Mouse (Mus musculus): ENCODE results near the gene Bsx. TPM values are rescaled to one million over a fixed set of nuclear protein-coding genes. Genes with fewer than 3 reads are reported as not detected.

The Bsx gene
- polyA plus RNA-seq, 1 experiment from 2014 or later: not detected

DNA sequence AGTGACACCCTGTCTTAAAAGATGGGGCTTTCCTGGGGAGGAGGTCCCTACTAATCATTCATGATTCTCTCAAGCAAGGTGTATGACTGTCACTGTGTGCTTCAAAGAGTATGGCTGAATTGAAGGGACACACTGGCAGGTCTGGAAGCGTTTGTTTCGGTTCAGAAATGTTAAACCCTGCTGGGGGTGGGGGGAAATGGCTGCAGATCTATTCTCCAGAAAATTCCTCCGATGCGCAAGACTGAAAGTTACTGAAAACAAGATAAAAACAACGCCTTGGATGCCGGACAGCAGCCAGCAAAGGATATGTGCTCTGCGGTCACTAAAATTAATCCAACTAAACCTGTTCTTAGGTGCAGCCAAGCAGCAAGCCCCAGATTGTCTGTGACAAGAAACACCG lies 34.5 kb downstream of the Bsx start:
- Histone ChIP-seq H3K27me3 (ENCODE audit: control insufficient read depth, insufficient read depth, low read length) (no peaks in the 10 kb centered on the region), H3K4me1 (ENCODE audit: control insufficient read depth, insufficient read depth, low read length) (no peaks in the 10 kb centered on the region), H3K9me3 (ENCODE audit: control insufficient read depth, low read length) (no peaks in the 10 kb centered on the region), H3K4me3 (ENCODE audit: low read depth, low read length) (no peak overlapping the region), H3K27ac (replicated peaks; ENCODE audit: low read depth, low read length) (no peak overlapping the region), H3K4me2 (ENCODE audit: low read depth, severe bottlenecking) (no peak overlapping the region), H3K9ac (ENCODE audit: low read length) (no peak overlapping the region), H3K36me3 (ENCODE audit: control insufficient read depth, insufficient read depth, low read length) (no peaks in the 10 kb centered on the region)
- WGBS: 85% methylated on average over 8 of the region's 8 CpGs
- DNase-seq (ENCODE audit: low spot score) (no peak), ATAC-seq (ENCODE audit: insufficient number of reproducible peaks, low FRiP score, low TSS enrichment, low read depth) (no peak)

GRCm38 (mm10) chr9:40908915-40909314 lies 35.0 kb downstream of the Bsx start:
- H3K27ac ChIP-seq (replicated peaks; ENCODE audit: low read depth, low read length): no peak overlapping the region
- H3K9me3 ChIP-seq (ENCODE audit: control insufficient read depth, low read length): no peaks in the 10 kb centered on the region
- no peak overlapping the region for H3K4me3 ChIP-seq (ENCODE audit: low read depth, low read length)
- H3K27me3 ChIP-seq (ENCODE audit: control insufficient read depth, insufficient read depth, low read length): no peaks in the 10 kb centered on the region
- H3K36me3 ChIP-seq (ENCODE audit: control insufficient read depth, insufficient read depth, low read length): no peaks in the 10 kb centered on the region
- 80% methylated on average over 7 of the region's 7 CpGs for WGBS
- H3K9ac ChIP-seq (ENCODE audit: low read length): no peak overlapping the region
- no peaks in the 10 kb centered on the region for H3K4me1 ChIP-seq (ENCODE audit: control insufficient read depth, insufficient read depth, low read length)
- no peak for DNase-seq (ENCODE audit: low spot score)
- no peak for ATAC-seq (ENCODE audit: insufficient number of reproducible peaks, low FRiP score, low TSS enrichment, low read depth)
- H3K4me2 ChIP-seq (ENCODE audit: low read depth, severe bottlenecking): no peak overlapping the region

DNA sequence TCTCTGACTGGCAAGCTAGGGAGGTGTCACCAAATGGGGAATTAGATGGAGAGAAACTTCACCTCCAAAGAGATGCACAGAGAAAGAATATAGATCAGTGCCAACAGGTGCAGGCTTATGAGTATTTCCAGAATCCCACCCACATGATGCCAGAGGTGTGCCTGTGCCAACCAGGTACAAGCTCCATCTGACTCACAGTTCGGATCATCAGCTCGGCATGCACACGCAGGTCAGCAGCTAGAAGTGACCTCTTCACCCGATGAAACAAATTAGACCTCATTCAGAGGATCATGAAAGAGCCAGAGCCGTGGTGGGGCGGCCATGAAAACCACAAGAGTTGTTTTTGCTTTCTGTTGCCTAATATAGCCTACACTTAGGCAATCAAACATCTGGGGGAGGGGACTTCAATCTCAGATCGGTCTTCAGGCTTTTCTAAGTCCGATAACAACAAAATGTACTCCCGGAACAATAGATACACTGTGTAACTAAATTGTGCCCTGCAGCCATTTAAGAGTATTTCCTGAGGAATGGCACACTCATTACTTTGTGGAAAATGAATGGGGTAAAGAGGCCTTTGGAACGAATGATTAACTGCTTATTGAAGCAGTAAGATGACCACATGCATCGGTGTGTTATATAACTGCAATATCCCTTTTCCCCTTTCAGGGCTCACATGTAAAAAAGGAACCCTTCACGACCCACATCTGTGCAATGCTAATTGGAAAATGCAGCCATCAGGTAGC lies 44.1 kb downstream of the Bsx start:
- H3K9ac ChIP-seq (ENCODE audit: low read length): no peak overlapping the region
- H3K4me2 ChIP-seq (ENCODE audit: low read depth, severe bottlenecking): no peak overlapping the region
- H3K4me1 ChIP-seq (ENCODE audit: control insufficient read depth, insufficient read depth, low read length): peaks cover 3% of the 10 kb centered on the region; the same call in 1 of the 2 replicates
- no peaks in the 10 kb centered on the region for H3K27me3 ChIP-seq (ENCODE audit: control insufficient read depth, insufficient read depth, low read length)
- no peaks in the 10 kb centered on the region for H3K9me3 ChIP-seq (ENCODE audit: control insufficient read depth, low read length)
- peak; percentile 54; the same call in 1 of the 2 replicates for ATAC-seq (ENCODE audit: insufficient number of reproducible peaks, low FRiP score, low TSS enrichment, low read depth)
- no peaks in the 10 kb centered on the region for H3K36me3 ChIP-seq (ENCODE audit: control insufficient read depth, insufficient read depth, low read length)
- H3K27ac ChIP-seq (replicated peaks; ENCODE audit: low read depth, low read length): no peak overlapping the region
- DNase-seq (ENCODE audit: low spot score): peak; percentile 33
- H3K4me3 ChIP-seq (ENCODE audit: low read depth, low read length): no peak overlapping the region
- 24% methylated on average over 12 of the region's 12 CpGs for WGBS

- ATAC-seq (ENCODE audit: insufficient number of reproducible peaks, low FRiP score, low TSS enrichment, low read depth) (no peak), DNase-seq (ENCODE audit: low spot score) (no peak)
- Histone ChIP-seq H3K9ac (ENCODE audit: low read length) (no peak overlapping the region), H3K36me3 (ENCODE audit: control insufficient read depth, insufficient read depth, low read length) (no peaks in the 10 kb centered on the region), H3K4me1 (ENCODE audit: control insufficient read depth, insufficient read depth, low read length) (no peaks in the 10 kb centered on the region), H3K9me3 (ENCODE audit: control insufficient read depth, low read length) (no peaks in the 10 kb centered on the region), H3K27me3 (ENCODE audit: control insufficient read depth, insufficient read depth, low read length) (no peaks in the 10 kb centered on the region), H3K27ac (replicated peaks; ENCODE audit: low read depth, low read length) (no peak overlapping the region), H3K4me3 (ENCODE audit: low read depth, low read length) (no peak overlapping the region), H3K4me2 (ENCODE audit: low read depth, severe bottlenecking) (no peak overlapping the region)
- 69% methylated on average over 17 of the region's 17 CpGs for WGBS
Observed at GRCm38 (mm10) chr9:40927351-40927980, 53.5 kb downstream of the Bsx start.

Other genes starting within 250 kb of the Bsx start
- gene Gm21915, start 203.5 kb upstream of the Bsx start, polyA plus RNA-seq (2014; fragmentation: Nextera tagmentation; extraction: Ambion mirVana): not detected in 2 replicates
- gene Clmp, start 188.2 kb upstream of the Bsx start, polyA plus RNA-seq (2014; fragmentation: Nextera tagmentation; extraction: Ambion mirVana): 62.7 and 65.3 TPM in 2 replicates
- 3,724 and 3,791 TPM in 2 replicates for gene Hspa8, start 73.1 kb upstream of the Bsx start, polyA plus RNA-seq (2014; fragmentation: Nextera tagmentation; extraction: Ambion mirVana)
- 0.18 and 0.27 TPM in 2 replicates for gene Jhy, start 90.0 kb downstream of the Bsx start, polyA plus RNA-seq (2014; fragmentation: Nextera tagmentation; extraction: Ambion mirVana)
- 0.32 and 0.35 TPM in 2 replicates for gene Crtam, start 130.5 kb downstream of the Bsx start, polyA plus RNA-seq (2014; fragmentation: Nextera tagmentation; extraction: Ambion mirVana)

Measured in limb, embryonic 11.5 days (tissue).